Mouse (Mus musculus) hindbrain, embryonic 13.5 days (tissue): Measurements from ENCODE around the gene Cdk2ap1. TPM values are rescaled to one million over a fixed set of nuclear protein-coding genes. Genes with fewer than 3 reads are reported as not detected.
"Not testable (repeated sequence)": the region's sequence is repeated elsewhere in the genome, so short reads cannot be mapped to it uniquely, and the experiment has no call there.

Experiments
- ATAC-seq: fragments of 200-750 bp; cut with Nextera tagmentation; 2 replicates; pipeline ENCODE4 v1.8.0; 2017; ENCODE audit warnings: moderate TSS enrichment; ENCODE audit not compliant: low FRiP score
- H3K27ac ChIP-seq: fragments of 300-500 bp; sonication (generic); 2 replicates; pipeline ENCODE4 v1.5.1; 2015; ENCODE audit warnings: inconsistent platforms, mild to moderate bottlenecking, moderate library complexity
- H3K27me3 ChIP-seq: fragments of 300-500 bp; sonication (generic); 2 replicates; pipeline ENCODE4 v1.6.1; 2015; ENCODE audit warnings: mild to moderate bottlenecking, inconsistent platforms
- H3K36me3 ChIP-seq: fragments of 300-500 bp; sonication (generic); 2 replicates; pipeline ENCODE4 v1.6.1; 2015; ENCODE audit warnings: mild to moderate bottlenecking, inconsistent platforms
- H3K4me1 ChIP-seq: fragments of 300-500 bp; sonication (generic); replicated peaks from 2 replicates; pipeline ENCODE4 v1.6.1; 2015; ENCODE audit warnings: inconsistent platforms
- H3K4me2 ChIP-seq: fragments of 300-500 bp; sonication (generic); 2 replicates; pipeline ENCODE4 v1.6.1; 2015; ENCODE audit warnings: inconsistent platforms, mild to moderate bottlenecking, moderate library complexity
- H3K4me3 ChIP-seq: fragments of 300-500 bp; sonication (generic); 2 replicates; pipeline ENCODE4 v1.5.1; 2015; ENCODE audit warnings: mild to moderate bottlenecking, inconsistent platforms
- H3K9ac ChIP-seq: fragments of 300-500 bp; sonication (generic); 2 replicates; pipeline ENCODE4 v1.6.1; 2015; ENCODE audit warnings: mild to moderate bottlenecking, inconsistent platforms
- H3K9me3 ChIP-seq: fragments of 300-500 bp; sonication (generic); 2 replicates; pipeline ENCODE4 v1.6.1; 2016; ENCODE audit warnings: inconsistent platforms
- WGBS: fragments of 180-500 bp; shearing (Covaris S2); methylation state at CpG from one replicate; pipeline ENCODE4 v1.1.7; 2015; 5-methylcytosine and 5-hydroxymethylcytosine counted together
- polyA plus RNA-seq: library from polyadenylated mRNA; unstranded; fragments of >200 nt; fragmentation: Nextera tagmentation; extraction: Ambion mirVana; gene quantifications from 2 replicates; pipeline ENCODE4 v1.2.1, GENCODE M21; 2015

Cdk2ap1 gene
- polyA plus RNA-seq, 1 experiment from 2014 or later: 67.9 TPM

DNA sequence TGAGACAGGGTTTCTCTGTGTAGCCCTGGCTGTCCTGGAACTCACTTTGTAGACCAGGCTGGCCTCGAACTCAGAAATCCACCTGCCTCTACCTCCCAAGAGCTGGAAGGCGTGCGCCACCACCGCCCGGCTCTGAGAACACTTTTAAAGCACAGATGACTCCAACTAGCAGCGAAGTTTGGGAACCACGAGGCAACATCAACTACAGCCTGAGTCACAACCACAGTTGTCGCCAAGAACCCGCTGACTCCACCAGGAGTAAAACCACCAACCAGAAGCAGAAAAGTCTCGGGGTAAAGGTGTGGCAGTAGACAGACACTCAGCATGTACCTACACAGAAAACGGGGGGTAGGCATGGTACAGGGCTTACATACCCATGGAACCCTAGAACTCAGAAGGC lies 52.8 kb downstream of the Cdk2ap1 start:
- H3K4me2 ChIP-seq: no peak overlapping the region
- WGBS: 97% methylated on average over 11 of the region's 11 CpGs
- H3K4me1 ChIP-seq: no peaks in the 10 kb centered on the region
- ATAC-seq: no peak
- no peak overlapping the region for H3K9ac ChIP-seq
- peaks cover 83% of the 10 kb centered on the region for H3K36me3 ChIP-seq
- peaks cover 5% of the 10 kb centered on the region for H3K9me3 ChIP-seq
- H3K27me3 ChIP-seq: no peaks in the 10 kb centered on the region
- no peak overlapping the region for H3K27ac ChIP-seq
- H3K4me3 ChIP-seq: no peak overlapping the region

DNA sequence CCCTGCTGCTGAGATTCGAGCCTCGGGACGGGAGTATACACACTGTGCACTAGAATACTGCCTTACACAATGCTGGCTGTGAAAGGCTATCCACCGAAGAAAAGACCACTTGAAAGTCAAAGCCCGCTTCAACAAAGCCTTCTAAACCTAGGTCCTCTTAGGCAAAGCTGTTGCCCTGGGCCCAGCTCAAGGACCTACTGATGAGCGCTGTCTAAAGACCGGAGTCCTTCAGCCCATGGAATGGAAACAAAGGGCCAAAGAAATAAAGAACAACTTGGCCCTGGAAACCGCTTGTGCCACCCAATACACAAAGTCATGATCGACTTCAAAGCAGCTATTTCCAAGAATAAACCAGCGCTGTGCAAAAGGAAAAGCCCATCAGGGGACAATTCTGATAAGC lies 53.7 kb downstream of the Cdk2ap1 start:
- no peak overlapping the region for H3K9ac ChIP-seq
- H3K4me3 ChIP-seq: no peak overlapping the region
- no peak overlapping the region for H3K27ac ChIP-seq
- ATAC-seq: no peak
- WGBS: 78% methylated on average over 10 of the region's 10 CpGs
- H3K36me3 ChIP-seq: peaks cover 76% of the 10 kb centered on the region
- H3K4me1 ChIP-seq: no peaks in the 10 kb centered on the region
- H3K9me3 ChIP-seq: peaks cover 5% of the 10 kb centered on the region
- no peaks in the 10 kb centered on the region for H3K27me3 ChIP-seq
- H3K4me2 ChIP-seq: no peak overlapping the region

DNA sequence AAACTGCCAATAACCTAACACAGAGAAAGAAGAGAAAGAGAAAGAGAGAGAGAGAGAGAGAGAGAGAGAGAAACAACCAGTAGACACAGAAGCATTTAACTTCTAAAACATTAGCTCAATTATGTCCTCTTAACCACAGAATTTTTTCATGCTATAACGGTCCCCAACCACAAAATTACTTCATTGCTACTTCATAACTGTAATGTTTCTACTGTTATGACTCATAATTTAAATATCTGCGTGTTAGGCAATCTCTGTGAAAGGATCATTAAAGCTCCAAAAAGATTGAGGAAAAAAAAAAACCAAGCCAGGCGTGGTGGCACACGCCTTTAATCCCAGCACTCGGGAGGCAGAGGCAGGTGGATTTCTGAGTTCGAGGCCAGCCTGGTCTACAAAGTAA lies 60.0 kb downstream of the Cdk2ap1 start:
- 96% methylated on average over 6 of the region's 6 CpGs for WGBS
- ATAC-seq, H3K9me3 ChIP-seq, H3K27me3 ChIP-seq, H3K27ac ChIP-seq, H3K4me1 ChIP-seq, H3K4me2 ChIP-seq, H3K4me3 ChIP-seq, H3K9ac ChIP-seq: not testable (repeated sequence)
- H3K36me3 ChIP-seq: peaks cover 71% of the 10 kb centered on the region

DNA sequence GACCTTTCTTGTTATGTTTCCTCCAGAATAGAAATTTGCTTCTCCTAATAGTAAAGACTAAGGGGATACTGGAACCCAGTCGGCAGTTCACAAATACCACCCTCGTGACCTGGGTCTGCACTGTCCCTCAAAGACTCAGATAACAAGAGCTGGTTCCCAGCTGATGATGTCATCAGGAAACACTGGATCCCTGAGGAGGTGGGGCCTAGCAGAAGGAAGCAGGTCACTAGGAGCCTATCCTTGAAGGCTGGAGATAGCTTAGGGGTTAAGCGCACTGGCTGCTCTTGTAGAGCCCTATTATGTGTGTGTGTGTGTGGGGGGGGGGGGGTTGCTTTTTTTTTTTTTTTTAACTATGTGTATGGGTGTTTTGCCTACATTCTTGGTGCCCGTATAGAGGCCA lies 62.8 kb downstream of the Cdk2ap1 start:
- H3K9me3 ChIP-seq: no peaks in the 10 kb centered on the region
- ATAC-seq: no peak
- 78% methylated on average over 4 of the region's 4 CpGs for WGBS

DNA sequence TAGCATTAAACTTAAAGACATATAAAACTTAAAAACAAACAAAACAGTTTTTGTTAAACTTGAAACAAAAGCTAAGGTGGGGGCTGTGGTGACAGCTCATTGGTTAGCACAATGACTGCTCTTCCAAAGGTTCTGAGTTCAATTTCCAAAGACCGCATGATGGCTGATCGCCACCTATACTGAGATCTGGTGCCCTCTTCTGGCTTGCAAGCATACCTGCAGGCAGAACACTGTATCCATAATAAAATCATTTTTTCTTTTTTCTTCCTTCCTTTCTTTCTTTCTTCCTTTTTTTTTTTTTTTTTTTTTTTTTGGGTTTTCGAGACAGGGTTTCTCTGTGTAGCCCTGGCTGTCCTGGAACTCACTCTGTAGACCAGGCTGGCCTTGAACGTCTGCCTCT lies 63.6 kb downstream of the Cdk2ap1 start:
- H3K4me1 ChIP-seq, H3K9ac ChIP-seq, H3K9me3 ChIP-seq, H3K27ac ChIP-seq, ATAC-seq, H3K27me3 ChIP-seq, H3K4me3 ChIP-seq, H3K4me2 ChIP-seq: not testable (repeated sequence)
- WGBS: 66% methylated on average over 4 of the region's 4 CpGs
- H3K36me3 ChIP-seq: peaks cover 70% of the 10 kb centered on the region

More for the DNA sequence above, 62.8 kb downstream of the Cdk2ap1 start:
- Histone ChIP-seq H3K4me2 (no peak overlapping the region), H3K27me3 (no peaks in the 10 kb centered on the region), H3K9ac (no peak overlapping the region), H3K4me1 (no peaks in the 10 kb centered on the region), H3K4me3 (no peak overlapping the region), H3K36me3 (peaks cover 67% of the 10 kb centered on the region), H3K27ac (no peak overlapping the region)

GRCm38 (mm10) chr5:124296475-124296874 lies 66.4 kb downstream of the Cdk2ap1 start:
- Histone ChIP-seq H3K36me3 (peaks cover 80% of the 10 kb centered on the region), H3K9ac (no peak overlapping the region), H3K4me2 (no peak overlapping the region), H3K4me3 (no peak overlapping the region), H3K9me3 (no peaks in the 10 kb centered on the region), H3K27me3 (no peaks in the 10 kb centered on the region), H3K27ac (no peak overlapping the region), H3K4me1 (no peaks in the 10 kb centered on the region)
- ATAC-seq: no peak
- WGBS: 97% methylated on average over 4 of the region's 4 CpGs

Other genes starting within 250 kb of the Cdk2ap1 start
- 71.7 and 75.1 TPM in 2 replicates for gene Arl6ip4, start 247.0 kb downstream of the Cdk2ap1 start, polyA plus RNA-seq
- 7.4 and 8.3 TPM in 2 replicates for gene Pitpnm2, start 113.3 kb downstream of the Cdk2ap1 start, polyA plus RNA-seq
- gene Mphosph9, start 35.1 kb downstream of the Cdk2ap1 start, polyA plus RNA-seq: 14.0 and 14.3 TPM in 2 replicates
- 15.5 and 16.2 TPM in 2 replicates for gene 2810006K23Rik, start 35.0 kb downstream of the Cdk2ap1 start, polyA plus RNA-seq
- 108 and 115 TPM in 2 replicates for gene Sbno1, start 62.9 kb upstream of the Cdk2ap1 start, polyA plus RNA-seq
- 18.0 and 20.6 TPM in 2 replicates for gene Kmt5a, start 76.8 kb upstream of the Cdk2ap1 start, polyA plus RNA-seq
- gene Rilpl2, start 115.3 kb upstream of the Cdk2ap1 start, polyA plus RNA-seq: 21.2 and 23.8 TPM in 2 replicates
- 22.5 and 27.5 TPM in 2 replicates for gene Snrnp35, start 120.1 kb upstream of the Cdk2ap1 start, polyA plus RNA-seq
- gene Rilpl1, start 168.3 kb upstream of the Cdk2ap1 start, polyA plus RNA-seq: 11.5 and 12.1 TPM in 2 replicates
- 360 and 367 TPM in 2 replicates for gene Tmed2, start 177.6 kb upstream of the Cdk2ap1 start, polyA plus RNA-seq
- 26.4 and 27.5 TPM in 2 replicates for gene Ddx55, start 189.8 kb upstream of the Cdk2ap1 start, polyA plus RNA-seq
- gene Eif2b1, start 216.0 kb upstream of the Cdk2ap1 start, polyA plus RNA-seq: 65.7 and 72.0 TPM in 2 replicates
- gene Gtf2h3, start 216.1 kb upstream of the Cdk2ap1 start, polyA plus RNA-seq: 50.3 TPM in 2 replicates